Mouse (Mus musculus) kidney, adult 10 weeks (tissue): Measurements from ENCODE around the gene Snrnp48. TPM values are rescaled to one million over a fixed set of nuclear protein-coding genes. Genes with fewer than 3 reads are reported as not detected.

ENCODE experiments used
- polyA plus RNA-seq: library from polyadenylated mRNA; stranded (reverse); fragments of 350-450 nt; fragmentation: Illumina TruSeq; extraction: RNeasy Lipid Tissue Mini Kit (QIAGEN cat#74804); gene quantifications from one replicate; pipeline ENCODE4 v1.2.3, GENCODE M21; 2014; ENCODE audit warnings: low read depth, low replicate concordance

Snrnp48 gene
- polyA plus RNA-seq = 40.8 TPM

GRCm38 (mm10) chr13:38204702-38205482 lies at the start of gene Snrnp48:
Gene Snrnp48, plus strand, starts transcription at chr13:38204938.

Other genes starting within 250 kb of the Snrnp48 start
- 153 TPM for gene Ssr1, start 210.7 kb upstream of the Snrnp48 start, polyA plus RNA-seq
- 25.3 TPM for gene Riok1, start 167.9 kb upstream of the Snrnp48 start, polyA plus RNA-seq
- gene Cage1, start 167.9 kb upstream of the Snrnp48 start, polyA plus RNA-seq = 2.3 TPM
- gene Dsp, start 53.6 kb upstream of the Snrnp48 start, polyA plus RNA-seq = 10.8 TPM
- gene Bmp6, start 140.2 kb downstream of the Snrnp48 start, polyA plus RNA-seq = 13.7 TPM